Mouse (Mus musculus) kidney, embryonic 14.5 days (tissue): ENCODE measurements around the gene Traf3. TPM values are rescaled to one million over a fixed set of nuclear protein-coding genes. Genes with fewer than 3 reads are reported as not detected.

Experiments
- ATAC-seq: fragments of 200-750 bp; cut with Nextera tagmentation; 2 replicates; pipeline ENCODE4 v1.8.0; 2017; ENCODE audit warnings: moderate number of reproducible peaks, mild to moderate bottlenecking, moderate TSS enrichment, moderate library complexity; ENCODE audit not compliant: low FRiP score, low TSS enrichment
- H3K27ac ChIP-seq: fragments of 300-500 bp; sonication (generic); 2 replicates; pipeline ENCODE4 v1.5.1; 2014; ENCODE audit warnings: low read depth, mild to moderate bottlenecking, low read length, moderate library complexity, mixed read lengths
- H3K27me3 ChIP-seq: fragments of 300-500 bp; sonication (generic); 2 replicates; pipeline ENCODE4 v1.6.1; 2014; ENCODE audit warnings: mild to moderate bottlenecking, low read length; ENCODE audit not compliant: control insufficient read depth, insufficient read depth
- H3K36me3 ChIP-seq: fragments of 300-500 bp; sonication (generic); 2 replicates; pipeline ENCODE4 v1.6.1; 2014; ENCODE audit warnings: low read length, mixed read lengths; ENCODE audit not compliant: control insufficient read depth, insufficient read depth
- H3K4me1 ChIP-seq: fragments of 300-500 bp; sonication (generic); 2 replicates; pipeline ENCODE4 v1.6.1; 2014; ENCODE audit warnings: low read length, mixed read lengths; ENCODE audit not compliant: control insufficient read depth, insufficient read depth
- H3K4me2 ChIP-seq: fragments of 300-500 bp; sonication (generic); replicated peaks from 2 replicates; pipeline ENCODE4 v1.6.1; 2014; ENCODE audit warnings: low read depth, mild to moderate bottlenecking, low read length
- H3K4me3 ChIP-seq: fragments of 300-500 bp; sonication (generic); 2 replicates; pipeline ENCODE4 v1.5.1; 2014; ENCODE audit warnings: mild to moderate bottlenecking, low read length
- H3K9ac ChIP-seq: fragments of 300-500 bp; sonication (generic); 2 replicates; pipeline ENCODE4 v1.6.1; 2014; ENCODE audit warnings: low read depth, mild to moderate bottlenecking, low read length, moderate library complexity
- H3K9me3 ChIP-seq: fragments of 300-500 bp; sonication (generic); 2 replicates; pipeline ENCODE4 v1.6.1; 2016; ENCODE audit warnings: low read length; ENCODE audit not compliant: control insufficient read depth
- WGBS: fragments of 180-500 bp; shearing (Covaris S2); extraction: QIAGEN DNeasy Blood & Tissue Kit; methylation state at CpG from one replicate; pipeline ENCODE4 v1.1.7; 2014; 5-methylcytosine and 5-hydroxymethylcytosine counted together
- polyA plus RNA-seq: library from polyadenylated mRNA; unstranded; fragments of >200 nt; fragmentation: Nextera tagmentation; extraction: Ambion mirVana; gene quantifications from 2 replicates; pipeline ENCODE4 v1.2.1, GENCODE M21; 2014

Gene Traf3
- polyA plus RNA-seq, 1 experiment from 2014 or later: 14.0 TPM

GRCm38 (mm10) chr12:111152579-111152978 is 13.6 kb upstream of the Traf3 start:
- Histone ChIP-seq H3K27ac (no peak overlapping the region), H3K9me3 (no peaks in the 10 kb centered on the region), H3K27me3 (no peaks in the 10 kb centered on the region), H3K4me3 (no peak overlapping the region), H3K9ac (no peak overlapping the region), H3K36me3 (no peaks in the 10 kb centered on the region), H3K4me2 (no peak overlapping the region), H3K4me1 (peaks cover 5% of the 10 kb centered on the region; the same call in 1 of the 2 replicates)
- ATAC-seq: no peak
- WGBS: 89% methylated on average over 6 of the region's 6 CpGs

DNA sequence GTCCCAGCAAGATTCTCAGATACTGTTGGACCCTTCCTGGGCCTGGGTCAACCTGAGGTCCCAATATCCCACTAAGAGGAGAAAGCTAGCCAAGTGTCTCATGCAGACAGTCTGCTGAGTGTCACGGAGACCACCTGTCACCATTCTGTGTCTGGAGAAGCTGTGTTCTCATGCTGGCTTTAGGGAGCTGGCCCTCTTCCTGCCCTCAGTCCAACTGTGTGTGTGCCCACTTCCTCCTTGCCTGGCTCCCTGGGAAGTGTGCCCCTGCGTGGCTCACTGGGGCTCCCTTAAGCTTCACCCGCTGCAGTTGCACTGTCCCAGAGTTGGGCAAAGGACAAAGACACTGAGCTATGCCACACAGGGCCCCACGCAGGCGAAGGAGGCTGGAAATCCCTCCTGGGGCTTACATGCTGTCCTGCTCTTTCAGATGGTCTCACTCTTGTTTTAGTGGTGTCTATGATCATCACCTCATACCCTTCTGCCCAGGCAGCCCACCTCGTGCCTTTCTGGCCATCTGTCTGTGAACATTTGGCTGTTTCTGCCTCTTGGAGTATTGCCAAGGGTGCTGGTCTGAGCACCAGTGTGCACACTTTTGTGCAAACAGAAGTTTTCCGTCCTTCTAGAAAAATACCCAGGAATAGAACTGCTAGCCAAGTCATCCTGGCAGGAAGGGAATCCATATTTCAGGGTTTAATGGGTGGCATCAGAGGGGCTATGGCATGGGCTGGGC is 13.0 kb upstream of the Traf3 start:
- no peak overlapping the region for H3K27ac ChIP-seq
- H3K4me1 ChIP-seq: peaks cover 5% of the 10 kb centered on the region; the same call in 1 of the 2 replicates
- no peaks in the 10 kb centered on the region for H3K36me3 ChIP-seq
- H3K9me3 ChIP-seq: no peaks in the 10 kb centered on the region
- H3K4me3 ChIP-seq: no peak overlapping the region
- no peaks in the 10 kb centered on the region for H3K27me3 ChIP-seq
- no peak for ATAC-seq
- H3K9ac ChIP-seq: no peak overlapping the region
- no peak overlapping the region for H3K4me2 ChIP-seq
- 66% methylated on average over 7 of the region's 7 CpGs for WGBS

GRCm38 (mm10) chr12:111153946-111154345 is 12.2 kb upstream of the Traf3 start:
- 38% methylated on average over 5 of the region's 5 CpGs for WGBS
- Histone ChIP-seq H3K36me3 (no peaks in the 10 kb centered on the region), H3K4me2 (no peak overlapping the region), H3K4me1 (peaks cover 5% of the 10 kb centered on the region; the same call in 1 of the 2 replicates), H3K27me3 (no peaks in the 10 kb centered on the region), H3K4me3 (no peak overlapping the region), H3K9ac (no peak overlapping the region), H3K27ac (no peak overlapping the region), H3K9me3 (no peaks in the 10 kb centered on the region)
- no peak for ATAC-seq

- no peaks in the 10 kb centered on the region for H3K27me3 ChIP-seq
- peaks cover 4% of the 10 kb centered on the region for H3K4me1 ChIP-seq
- H3K27ac ChIP-seq: no peak overlapping the region
- H3K4me3 ChIP-seq: no peak overlapping the region
- no peak overlapping the region for H3K4me2 ChIP-seq
- H3K9ac ChIP-seq: no peak overlapping the region
- no peaks in the 10 kb centered on the region for H3K36me3 ChIP-seq
- 92% methylated on average over 6 of the region's 6 CpGs for WGBS
- no peaks in the 10 kb centered on the region for H3K9me3 ChIP-seq
- no peak for ATAC-seq
Measured at GRCm38 (mm10) chr12:111154641-111155040, 11.5 kb upstream of the Traf3 start.

DNA sequence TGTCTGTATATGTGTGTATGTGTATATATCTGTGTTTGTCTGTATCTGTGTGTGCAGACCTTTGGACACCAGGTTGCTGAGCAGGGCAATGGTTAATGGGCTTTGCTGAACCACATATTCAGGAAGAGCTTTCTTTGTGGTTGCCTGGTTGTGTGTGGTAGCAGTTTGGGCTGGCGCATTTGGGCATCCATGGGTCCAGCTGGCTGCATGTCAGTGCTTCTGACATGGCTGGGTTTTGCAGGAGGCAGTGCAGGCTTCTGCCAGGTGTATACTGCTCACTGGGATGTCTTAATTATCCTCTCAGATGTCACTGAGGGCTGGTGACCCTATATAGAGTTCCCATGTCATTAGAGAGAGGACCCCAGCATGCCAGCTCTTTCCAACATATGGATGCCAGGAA is 10.4 kb upstream of the Traf3 start:
- no peaks in the 10 kb centered on the region for H3K9me3 ChIP-seq
- no peaks in the 10 kb centered on the region for H3K27me3 ChIP-seq
- H3K4me3 ChIP-seq: no peak overlapping the region
- H3K27ac ChIP-seq: no peak overlapping the region
- no peak overlapping the region for H3K9ac ChIP-seq
- no peaks in the 10 kb centered on the region for H3K36me3 ChIP-seq
- no peak for ATAC-seq
- 100% methylated on average over 1 of the region's 1 CpGs for WGBS
- H3K4me1 ChIP-seq: peaks cover 7% of the 10 kb centered on the region
- H3K4me2 ChIP-seq: no peak overlapping the region

DNA sequence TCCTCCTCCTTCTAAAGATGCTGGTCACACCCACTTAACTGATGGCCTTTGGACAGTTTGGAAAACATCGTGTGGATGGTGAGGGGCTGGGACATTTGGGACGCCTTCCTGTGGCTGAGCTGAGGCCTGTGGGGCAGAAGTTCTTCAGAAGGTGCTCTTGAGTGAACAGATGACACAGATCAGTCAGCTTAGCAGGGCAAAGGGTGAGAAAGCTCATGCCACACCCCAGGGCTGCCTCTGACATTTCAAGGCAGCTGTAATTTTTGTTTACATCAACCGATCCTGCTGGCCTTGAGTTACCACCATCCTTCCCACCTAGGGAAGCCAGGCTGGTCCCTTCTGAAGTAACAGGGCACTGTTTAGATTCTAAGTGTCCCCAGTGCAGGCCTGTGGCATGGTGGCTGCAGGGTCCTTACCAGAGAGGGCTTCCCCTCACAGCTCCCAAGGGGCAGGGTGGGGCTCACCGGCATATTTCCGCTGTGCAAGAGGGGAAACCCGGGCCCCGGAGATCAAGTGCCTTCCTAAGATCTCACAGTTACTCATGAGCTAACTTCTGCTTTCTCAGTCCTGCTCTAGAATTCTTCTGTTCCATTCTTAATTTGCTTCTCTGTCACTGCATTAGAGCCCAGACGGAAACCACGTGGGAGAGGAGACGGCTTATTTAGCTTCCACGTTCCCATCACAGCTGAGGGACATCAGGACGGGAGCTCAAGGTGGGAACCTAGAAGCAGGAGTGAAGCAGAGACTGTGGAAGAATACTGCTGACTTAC is 6.3 kb upstream of the Traf3 start:
- no peak overlapping the region for H3K9ac ChIP-seq
- H3K4me3 ChIP-seq: no peak overlapping the region
- no peaks in the 10 kb centered on the region for H3K27me3 ChIP-seq
- H3K4me1 ChIP-seq: peaks cover 14% of the 10 kb centered on the region
- no peak overlapping the region for H3K4me2 ChIP-seq
- no peaks in the 10 kb centered on the region for H3K9me3 ChIP-seq
- H3K36me3 ChIP-seq: no peaks in the 10 kb centered on the region
- 0 out of 2 replicates have a peak overlapping the region, but pooled peaks have one; percentile 17 for H3K27ac ChIP-seq
- no peak for ATAC-seq
- 51% methylated on average over 12 of the region's 12 CpGs for WGBS

DNA sequence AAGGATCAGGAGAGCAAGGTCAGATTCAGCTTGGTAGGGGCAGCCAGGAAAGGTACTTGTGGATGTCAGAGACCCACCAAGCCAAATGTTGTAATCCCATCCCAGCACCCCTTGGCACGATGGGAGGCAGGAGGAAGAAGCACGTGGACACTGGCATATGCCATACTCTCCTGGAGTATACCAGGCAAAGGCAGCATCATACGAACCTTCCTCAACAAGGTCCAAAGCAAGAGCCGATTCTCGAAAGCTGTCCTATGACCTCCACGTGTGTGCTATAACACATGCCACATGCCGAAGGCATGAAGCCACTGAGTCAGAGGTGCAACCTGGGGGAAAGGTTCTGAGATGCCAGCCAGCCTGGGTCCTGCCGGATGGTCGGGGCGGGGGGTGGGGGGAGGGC is 5.3 kb upstream of the Traf3 start:
- no peaks in the 10 kb centered on the region for H3K9me3 ChIP-seq
- no peaks in the 10 kb centered on the region for H3K36me3 ChIP-seq
- H3K27me3 ChIP-seq: no peaks in the 10 kb centered on the region
- H3K9ac ChIP-seq: no peak overlapping the region
- H3K4me1 ChIP-seq: peaks cover 14% of the 10 kb centered on the region
- 88% methylated on average over 10 of the region's 10 CpGs for WGBS
- H3K4me2 ChIP-seq: no peak overlapping the region
- H3K4me3 ChIP-seq: no peak overlapping the region
- ATAC-seq: no peak
- no peak overlapping the region for H3K27ac ChIP-seq

- Histone ChIP-seq H3K4me2 (peak overlapping the region; percentile 40), H3K9ac (no peak overlapping the region)
Measured at GRCm38 (mm10) chr12:111161943-111162311, 4.2 kb upstream of the Traf3 start.

More at GRCm38 (mm10) chr12:111161943-111162311, 4.2 kb upstream of the Traf3 start:
- peak overlapping the region; percentile 18; the same call in 1 of the 2 replicates for H3K4me3 ChIP-seq
- 30% methylated on average over 7 of the region's 7 CpGs for WGBS
- no peaks in the 10 kb centered on the region for H3K27me3 ChIP-seq
- ATAC-seq: no peak
- H3K9me3 ChIP-seq: no peaks in the 10 kb centered on the region
- no peaks in the 10 kb centered on the region for H3K36me3 ChIP-seq
- H3K27ac ChIP-seq: 0 out of 2 replicates have a peak overlapping the region, but pooled peaks have one; percentile 67
- H3K4me1 ChIP-seq: peaks cover 14% of the 10 kb centered on the region
